Mouse (Mus musculus) limb, embryonic 10.5 days (tissue): ENCODE results near the gene Ccdc89. TPM values are rescaled to one million over a fixed set of nuclear protein-coding genes. Genes with fewer than 3 reads are reported as not detected.

Experiments used
- DNase-seq: peaks from one replicate; pipeline ENCODE4 v3.0.0-alpha.2; 2017; ENCODE audit warnings: low spot score
- H3K27ac ChIP-seq: fragments of 300-500 bp; sonication (generic); 2 replicates; pipeline ENCODE4 v1.5.1; 2016; ENCODE audit warnings: mild to moderate bottlenecking
- H3K27me3 ChIP-seq: fragments of 300-500 bp; sonication (generic); 2 replicates; pipeline ENCODE4 v1.6.1; 2016; ENCODE audit warnings: low read depth, mild to moderate bottlenecking; ENCODE audit not compliant: poor library complexity, severe bottlenecking
- H3K36me3 ChIP-seq: fragments of 300-500 bp; sonication (generic); 2 replicates; pipeline ENCODE4 v1.6.1; 2016; ENCODE audit warnings: mild to moderate bottlenecking, moderate library complexity
- H3K4me1 ChIP-seq: fragments of 300-500 bp; sonication (generic); 2 replicates; pipeline ENCODE4 v1.6.1; 2016
- H3K4me3 ChIP-seq: fragments of 300-500 bp; sonication (generic); 2 replicates; pipeline ENCODE4 v1.5.1; 2016; ENCODE audit warnings: mild to moderate bottlenecking, moderate library complexity
- H3K9me3 ChIP-seq: fragments of 300-500 bp; sonication (generic); replicated peaks from 2 replicates; pipeline ENCODE4 v1.6.1; 2016; ENCODE audit warnings: mild to moderate bottlenecking
- WGBS: fragments of 180-500 bp; shearing (Covaris S2); methylation state at CpG from one replicate; pipeline ENCODE4 v1.1.7; 2016; 5-methylcytosine and 5-hydroxymethylcytosine counted together
- polyA plus RNA-seq: library from polyadenylated mRNA; unstranded; fragments of >200 nt; fragmentation: Nextera tagmentation; extraction: Ambion mirVana; gene quantifications from 2 replicates; pipeline ENCODE4 v1.2.1, GENCODE M21; 2016

The Ccdc89 gene
- polyA plus RNA-seq, 1 experiment from 2014 or later = 2.2 TPM

DNA sequence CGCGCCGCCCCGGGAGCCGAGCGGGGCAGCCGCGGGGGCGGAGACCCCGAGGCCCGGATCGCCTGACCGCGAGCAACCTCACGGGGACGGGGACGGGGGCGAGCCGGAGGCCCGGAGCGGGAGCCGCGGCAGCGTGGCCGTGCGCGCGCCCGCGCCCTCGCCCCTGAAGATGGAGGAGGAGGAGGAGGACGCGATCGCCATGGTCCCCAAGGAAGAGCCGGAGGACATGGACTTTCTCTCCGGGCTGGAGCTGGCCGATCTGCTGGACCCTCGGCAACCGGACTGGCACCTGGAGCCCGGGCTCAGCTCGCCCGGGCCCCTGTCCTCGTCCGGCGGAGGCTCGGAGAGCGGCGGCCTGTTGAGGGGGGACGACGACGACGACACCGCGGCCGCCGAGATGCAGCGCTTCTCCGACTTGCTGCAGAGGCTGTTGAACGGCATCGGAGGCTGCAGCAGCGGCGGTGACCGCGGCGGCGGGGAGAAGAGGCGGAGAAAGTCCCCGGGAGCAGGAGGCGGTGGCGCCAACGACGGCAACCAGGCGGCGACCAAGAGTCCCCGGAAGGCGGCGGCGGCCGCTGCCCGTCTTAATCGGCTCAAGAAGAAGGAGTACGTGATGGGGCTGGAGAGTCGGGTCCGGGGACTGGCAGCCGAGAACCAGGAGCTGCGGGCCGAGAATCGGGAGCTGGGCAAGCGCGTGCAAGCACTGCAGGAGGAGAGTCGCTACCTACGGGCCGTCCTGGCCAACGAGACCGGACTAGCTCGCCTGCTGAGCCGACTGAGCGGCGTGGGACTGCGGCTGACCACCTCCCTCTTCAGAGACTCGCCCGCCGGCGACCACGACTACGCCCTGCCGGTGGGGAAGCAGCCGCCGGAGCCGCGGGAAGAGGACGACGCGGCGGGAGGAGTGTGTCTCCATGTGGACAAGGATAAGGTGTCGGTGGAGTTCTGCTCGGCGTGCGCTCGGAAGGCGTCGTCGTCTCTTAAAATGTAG is 17.0 kb downstream of the Ccdc89 start:
- under 1% methylated on average over 121 of the region's 123 CpGs for WGBS
- Histone ChIP-seq H3K4me3 (peak overlapping the region; percentile 95), H3K36me3 (peaks cover 24% of the 10 kb centered on the region), H3K9me3 (no peaks in the 10 kb centered on the region), H3K27me3 (no peaks in the 10 kb centered on the region), H3K4me1 (no peaks in the 10 kb centered on the region), H3K27ac (peak overlapping the region; percentile 100)
- DNase-seq = peak; percentile 77

DNA sequence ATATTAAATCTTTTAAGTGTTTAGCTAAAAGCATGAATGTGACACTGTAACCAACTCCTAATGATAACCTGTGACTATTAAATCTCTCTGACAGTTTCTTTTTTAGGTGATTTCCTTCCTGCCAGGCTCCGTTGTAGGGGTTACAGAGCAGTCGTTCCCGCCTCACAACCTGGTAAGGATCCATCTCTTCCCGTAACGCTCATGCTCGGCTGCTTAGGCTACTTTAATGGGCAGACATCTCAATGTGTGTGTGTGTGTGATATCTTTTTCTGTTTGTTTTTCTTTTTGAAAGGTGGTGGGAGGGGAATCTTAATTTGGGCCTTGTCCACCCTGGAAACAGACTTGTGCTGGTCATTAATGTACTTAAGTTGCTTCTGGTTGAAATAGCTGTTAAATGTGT is 17.8 kb downstream of the Ccdc89 start:
- no peaks in the 10 kb centered on the region for H3K27me3 ChIP-seq
- no peaks in the 10 kb centered on the region for H3K4me1 ChIP-seq
- peak overlapping the region; percentile 100 for H3K27ac ChIP-seq
- WGBS = under 1% methylated on average over 6 of the region's 6 CpGs
- DNase-seq = peak; percentile 35
- no peaks in the 10 kb centered on the region for H3K9me3 ChIP-seq
- H3K36me3 ChIP-seq = peaks cover 30% of the 10 kb centered on the region
- H3K4me3 ChIP-seq = peak overlapping the region; percentile 95

DNA sequence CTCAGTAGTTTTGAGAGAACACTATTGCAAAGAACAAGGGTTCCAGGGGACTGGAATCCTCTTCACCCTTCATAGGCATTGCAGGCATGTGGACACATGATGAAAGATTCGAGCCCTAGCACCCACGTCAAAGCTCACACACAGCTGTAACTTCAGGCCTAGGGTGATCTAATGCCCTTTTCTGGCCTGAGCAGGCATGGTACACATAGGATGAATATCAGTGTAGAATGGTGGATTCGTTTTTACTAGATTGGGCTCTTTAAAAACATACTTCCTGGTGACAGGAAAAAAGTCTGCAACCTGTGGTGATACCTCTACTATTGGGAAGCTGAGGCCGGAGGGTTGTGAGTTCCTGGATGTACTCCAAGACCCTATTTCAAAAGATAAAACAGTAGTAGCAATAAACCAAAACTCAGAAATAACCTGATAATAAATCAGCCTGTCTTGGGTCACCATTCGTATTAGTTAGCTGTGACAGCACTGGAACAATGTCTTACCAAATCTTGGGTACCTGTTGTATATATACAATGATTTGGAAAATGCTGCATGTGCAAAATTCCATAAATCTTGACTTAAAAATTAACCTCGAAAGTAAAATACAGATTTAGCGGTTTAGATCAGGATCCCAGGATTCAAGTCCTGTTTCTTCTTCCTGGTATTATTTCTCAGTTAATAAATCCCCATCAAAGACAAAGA is 29.9 kb downstream of the Ccdc89 start:
- H3K4me1 ChIP-seq = peaks cover 15% of the 10 kb centered on the region
- 37% methylated on average over 7 of the region's 7 CpGs for WGBS
- no peaks in the 10 kb centered on the region for H3K9me3 ChIP-seq
- peak overlapping the region; percentile 78 for H3K4me3 ChIP-seq
- H3K36me3 ChIP-seq = peaks cover 33% of the 10 kb centered on the region
- no peak for DNase-seq
- H3K27ac ChIP-seq = peak overlapping the region; percentile 92
- peaks cover 10% of the 10 kb centered on the region; the same call in 1 of the 2 replicates for H3K27me3 ChIP-seq

DNA sequence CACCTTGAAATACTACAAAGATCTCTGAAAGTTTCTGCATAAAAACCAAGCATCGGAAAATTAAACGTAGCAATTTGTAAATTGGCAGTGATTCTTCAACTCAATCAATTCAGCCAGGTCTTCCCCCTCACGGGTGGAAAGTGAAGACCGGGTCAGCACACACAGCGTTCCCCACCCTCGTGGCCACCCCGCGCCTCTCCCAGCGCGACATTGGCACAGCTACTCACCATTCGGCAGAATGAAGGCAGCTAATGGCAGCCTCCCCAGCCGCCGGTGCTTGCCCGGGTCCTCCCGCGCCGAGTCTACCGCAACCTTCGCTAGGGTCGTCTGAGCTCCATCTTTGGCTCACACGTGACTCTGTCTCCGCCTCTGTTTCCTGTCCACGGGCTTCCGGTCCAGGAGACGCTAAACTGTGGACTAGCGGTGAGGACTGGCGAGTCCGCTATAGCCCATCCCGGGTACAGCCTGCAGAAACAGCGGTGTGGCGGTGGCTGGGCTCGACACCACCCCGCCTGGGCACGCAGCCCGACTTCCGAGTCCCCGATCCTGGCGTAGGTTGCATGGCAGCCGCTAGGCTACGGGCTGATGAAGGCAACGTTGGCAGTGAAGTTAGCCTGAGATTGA is 30.6 kb downstream of the Ccdc89 start, which contains the start of gene Tmem126a:
Gene Tmem126a (minus strand): TSS at position 385 of the 624 bp plus-strand sequence.
- H3K36me3 ChIP-seq = peaks cover 26% of the 10 kb centered on the region
- peak; percentile 90 for DNase-seq
- peak within 1 kb of the TSS; percentile 92 for H3K27ac ChIP-seq
- H3K27me3 ChIP-seq = peaks cover 10% of the 10 kb centered on the region; the same call in 1 of the 2 replicates
- H3K4me1 ChIP-seq = peaks cover 15% of the 10 kb centered on the region
- peak within 1 kb of the TSS; percentile 78 for H3K4me3 ChIP-seq
- under 1% methylated on average over 41 of the region's 41 CpGs for WGBS
- H3K9me3 ChIP-seq = no peaks in the 10 kb centered on the region

DNA sequence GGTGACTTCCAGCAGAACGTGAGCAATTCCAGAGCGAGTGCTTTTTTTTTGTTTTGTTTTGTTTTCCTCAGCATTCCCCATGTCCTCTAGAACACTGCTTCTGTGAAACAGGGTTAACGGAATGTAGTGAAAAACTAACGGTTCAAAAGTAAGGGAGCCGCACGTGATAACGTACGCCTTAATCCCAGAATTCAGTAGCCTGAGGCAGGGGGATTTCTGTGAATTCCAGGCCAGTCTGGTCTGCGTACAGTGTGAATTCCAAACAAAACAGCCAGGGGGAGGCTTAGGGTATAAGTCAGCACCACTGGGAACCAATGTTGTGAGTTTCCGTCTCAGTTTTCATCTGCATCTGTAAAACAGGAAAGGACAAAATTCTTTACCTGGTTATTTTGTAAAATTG is 31.1 kb downstream of the Ccdc89 start:
- Histone ChIP-seq H3K4me1 (peaks cover 15% of the 10 kb centered on the region), H3K27me3 (peaks cover 10% of the 10 kb centered on the region; the same call in 1 of the 2 replicates), H3K9me3 (no peaks in the 10 kb centered on the region), H3K36me3 (peaks cover 22% of the 10 kb centered on the region), H3K27ac (peak overlapping the region; percentile 92), H3K4me3 (peak overlapping the region; percentile 78)
- DNase-seq = no peak
- 24% methylated on average over 10 of the region's 10 CpGs for whole genome bisulfite sequencing

DNA sequence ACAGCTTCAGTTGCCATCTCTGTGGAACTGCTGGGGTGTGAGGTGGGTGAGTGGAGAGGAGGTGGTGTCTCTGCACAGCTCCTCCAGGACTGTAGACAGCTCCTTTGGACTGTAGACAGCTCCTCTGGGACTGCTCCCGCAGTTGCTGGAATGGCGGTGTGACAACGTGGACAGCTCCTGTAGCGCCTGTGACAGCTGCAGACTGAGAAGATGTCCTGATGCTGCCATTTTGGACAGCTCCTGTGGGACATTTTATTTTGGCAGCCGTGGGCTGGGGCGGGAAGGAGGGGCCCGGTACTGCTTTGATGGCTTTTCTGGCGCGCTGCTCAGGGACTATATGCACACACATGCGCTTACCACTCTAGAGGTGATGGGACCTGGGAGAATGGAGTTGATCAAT is 34.0 kb downstream of the Ccdc89 start:
- no peaks in the 10 kb centered on the region for H3K9me3 ChIP-seq
- no peak for DNase-seq
- 60% methylated on average over 10 of the region's 10 CpGs for WGBS
- H3K36me3 ChIP-seq = no peaks in the 10 kb centered on the region
- no peak overlapping the region for H3K27ac ChIP-seq
- H3K27me3 ChIP-seq = peaks cover 10% of the 10 kb centered on the region; the same call in 1 of the 2 replicates
- H3K4me1 ChIP-seq = peaks cover 15% of the 10 kb centered on the region
- no peak overlapping the region for H3K4me3 ChIP-seq

DNA sequence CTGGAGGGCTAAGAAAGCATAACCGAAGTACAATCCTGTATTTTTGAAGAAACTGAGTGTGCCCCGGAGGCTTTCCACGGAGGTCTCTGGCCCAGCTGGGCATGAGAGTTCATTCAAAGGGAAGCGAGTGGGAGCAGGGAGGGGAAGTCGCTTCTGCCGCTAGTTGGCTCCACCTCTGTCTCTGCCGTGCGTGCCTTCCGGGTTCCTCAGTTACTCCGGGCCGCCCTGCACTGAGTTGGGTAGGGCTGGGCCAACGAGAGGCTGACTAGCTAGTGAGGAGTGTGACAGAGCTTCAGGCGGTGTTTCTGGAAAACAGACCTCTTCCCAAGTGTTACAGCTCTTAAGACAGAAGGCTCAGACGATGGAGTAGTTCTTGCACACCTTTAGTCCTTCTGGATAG is 34.6 kb downstream of the Ccdc89 start:
- Histone ChIP-seq H3K27me3 (peaks cover 10% of the 10 kb centered on the region; the same call in 1 of the 2 replicates), H3K4me1 (peaks cover 12% of the 10 kb centered on the region), H3K4me3 (no peak overlapping the region), H3K36me3 (no peaks in the 10 kb centered on the region), H3K27ac (no peak overlapping the region), H3K9me3 (no peaks in the 10 kb centered on the region)
- DNase-seq = peak; percentile 34
- WGBS = 26% methylated on average over 14 of the region's 14 CpGs

DNA sequence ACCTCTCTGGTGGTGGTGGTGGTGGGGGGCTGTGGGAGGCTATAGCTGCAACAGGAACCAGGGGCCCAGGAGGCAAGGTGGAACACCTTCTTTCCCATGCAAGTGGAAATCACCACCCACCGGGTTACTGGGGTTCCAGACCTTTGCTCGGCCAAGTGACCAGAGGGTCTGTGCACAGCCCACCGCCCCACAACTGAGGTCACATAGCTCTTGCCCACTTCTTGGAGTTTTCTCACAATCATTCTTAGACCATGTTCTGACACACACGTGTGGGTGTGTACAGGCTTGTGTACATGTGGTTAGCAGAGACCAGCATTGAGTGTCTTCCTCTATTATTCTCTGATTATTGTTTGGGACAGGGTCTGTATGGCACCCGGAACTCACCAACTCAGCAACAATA is 35.1 kb downstream of the Ccdc89 start:
- H3K27me3 ChIP-seq = peaks cover 10% of the 10 kb centered on the region; the same call in 1 of the 2 replicates
- H3K4me1 ChIP-seq = peaks cover 7% of the 10 kb centered on the region
- no peaks in the 10 kb centered on the region for H3K36me3 ChIP-seq
- H3K4me3 ChIP-seq = no peak overlapping the region
- DNase-seq = no peak
- H3K9me3 ChIP-seq = no peaks in the 10 kb centered on the region
- no peak overlapping the region for H3K27ac ChIP-seq
- 91% methylated on average over 5 of the region's 5 CpGs for WGBS

DNA sequence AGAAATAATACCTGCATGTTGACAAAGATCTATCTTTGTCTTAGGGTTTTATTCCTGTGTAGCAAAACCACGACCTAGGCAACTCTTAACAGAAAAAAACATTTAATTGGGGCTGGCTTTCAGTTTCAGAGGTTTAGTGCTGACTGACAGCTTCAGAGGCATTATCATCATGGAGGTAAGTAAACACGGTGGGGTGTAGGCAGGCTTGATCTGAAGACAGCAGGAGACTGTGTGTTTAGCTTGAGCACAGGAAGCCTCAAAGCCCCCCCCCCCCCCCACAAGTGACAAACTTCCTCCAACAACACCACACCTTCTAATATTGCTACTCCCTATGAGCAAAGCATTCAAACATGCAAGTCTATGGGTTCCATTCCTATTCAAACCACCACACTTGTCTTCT is 47.1 kb downstream of the Ccdc89 start:
- H3K4me1 ChIP-seq = peaks cover 16% of the 10 kb centered on the region
- H3K27ac ChIP-seq = no peak overlapping the region
- DNase-seq = no peak
- peaks cover 16% of the 10 kb centered on the region for H3K27me3 ChIP-seq
- peaks cover 19% of the 10 kb centered on the region for H3K36me3 ChIP-seq
- H3K9me3 ChIP-seq = no peaks in the 10 kb centered on the region
- H3K4me3 ChIP-seq = no peak overlapping the region
- 80% methylated on average over 2 of the region's 2 CpGs for WGBS

DNA sequence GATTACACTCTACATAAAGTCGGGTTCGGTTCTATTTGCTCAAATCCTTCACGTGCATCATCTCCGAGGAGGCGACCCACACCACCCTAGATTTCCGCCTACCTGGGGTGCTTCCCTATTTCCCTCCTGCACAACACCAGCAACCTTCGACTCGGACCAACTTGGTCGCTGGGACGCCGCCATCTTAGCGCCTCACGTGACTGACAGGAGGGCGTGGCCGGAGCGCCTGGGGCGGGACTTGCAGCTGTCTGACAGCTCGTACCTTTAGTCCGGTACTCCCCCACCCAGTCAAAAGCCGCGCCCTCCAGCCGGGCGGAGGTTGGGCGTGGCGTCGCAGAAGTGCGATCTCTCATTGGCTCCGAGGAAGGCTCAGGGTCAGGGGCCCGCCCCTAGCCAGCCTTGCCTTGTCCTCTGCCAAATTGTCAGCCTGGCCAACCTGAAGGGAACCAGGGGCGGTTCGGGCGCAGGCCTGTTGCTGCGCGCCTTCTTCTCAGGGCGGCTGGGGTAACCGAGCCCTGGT is 49.5 kb downstream of the Ccdc89 start, which contains the start of gene Tmem126b:
Gene Tmem126b (minus strand): TSS at position 209 of the 520 bp plus-strand sequence.
- peak; percentile 98 for DNase-seq
- peaks cover 18% of the 10 kb centered on the region for H3K27me3 ChIP-seq
- 0 out of 2 replicates have a peak, but pooled peaks cover 2% of the 10 kb centered on the region for H3K36me3 ChIP-seq
- H3K4me1 ChIP-seq = peaks cover 16% of the 10 kb centered on the region
- WGBS = 2% methylated on average over 36 of the region's 36 CpGs
- H3K9me3 ChIP-seq = no peaks in the 10 kb centered on the region
- H3K4me3 ChIP-seq = peak within 1 kb of the TSS; percentile 70
- peak within 1 kb of the TSS; percentile 85 for H3K27ac ChIP-seq

DNA sequence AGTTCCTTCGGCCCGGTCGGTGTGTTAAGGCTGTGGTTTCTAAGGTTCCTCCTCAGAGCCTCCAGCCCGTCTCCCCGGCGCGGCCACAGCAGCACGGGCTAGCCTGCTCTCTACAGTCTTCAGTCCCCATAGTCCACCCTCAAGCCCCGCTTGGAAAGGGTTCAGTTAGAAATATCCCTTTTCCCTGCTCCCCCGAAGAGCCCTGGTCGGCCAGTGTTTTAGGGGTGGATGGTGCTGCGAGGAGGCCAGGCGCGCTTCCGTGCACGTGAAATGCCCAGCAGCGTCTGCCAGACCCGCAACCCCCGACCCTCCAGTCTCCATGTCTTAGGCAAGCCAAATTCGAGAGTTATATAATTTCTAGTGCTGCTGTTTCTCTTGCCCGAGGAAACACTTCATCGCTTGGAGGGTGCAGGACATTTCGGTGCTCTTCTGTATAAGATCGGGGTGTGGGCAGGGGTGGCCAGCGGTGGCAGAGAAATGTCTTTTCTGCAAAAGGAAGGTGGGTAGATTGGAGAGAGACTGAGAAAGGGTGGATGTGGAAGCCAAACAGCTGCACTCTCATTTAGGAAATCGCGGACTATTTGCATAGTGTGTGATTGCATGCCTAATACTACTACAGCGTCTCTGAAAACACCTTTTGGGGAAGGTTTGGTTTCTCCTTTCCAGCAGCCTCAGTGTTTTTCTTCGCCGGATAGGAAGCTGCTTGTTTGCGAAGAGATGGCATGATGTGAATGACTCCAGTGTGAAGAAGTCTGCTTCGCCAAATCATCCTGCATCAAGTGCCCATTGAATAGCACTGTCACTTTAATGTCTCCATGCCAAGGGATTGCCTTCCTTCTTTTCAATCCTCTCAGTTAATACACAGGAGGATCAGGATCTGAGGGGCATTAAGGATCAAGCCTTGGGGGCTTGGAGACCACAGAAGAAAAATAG is 50.2 kb downstream of the Ccdc89 start, which contains the start of gene Dlg2:
Gene Dlg2 (plus strand): TSS at position 360 of the 933 bp plus-strand sequence.
- Histone ChIP-seq H3K27me3 (peaks cover 18% of the 10 kb centered on the region), H3K9me3 (no peaks in the 10 kb centered on the region), H3K27ac (peak within 1 kb of the TSS; percentile 85), H3K4me1 (peaks cover 16% of the 10 kb centered on the region), H3K36me3 (no peaks in the 10 kb centered on the region), H3K4me3 (peak within 1 kb of the TSS; percentile 70)
- under 1% methylated on average over 32 of the region's 32 CpGs for WGBS
- DNase-seq = no peak
